Mouse (Mus musculus) adipocyte (in vitro differentiated cells): ENCODE measurements around the gene Gm10382.
A peak's percentile ranks its signal among the peaks of the same experiment; 100 is the strongest.

ENCODE experiments used
- DNase-seq: peaks from one replicate; pipeline ENCODE4 v3.0.0-alpha.2; 2016; ENCODE audit warnings: low spot score

The Gm10382 gene

DNA sequence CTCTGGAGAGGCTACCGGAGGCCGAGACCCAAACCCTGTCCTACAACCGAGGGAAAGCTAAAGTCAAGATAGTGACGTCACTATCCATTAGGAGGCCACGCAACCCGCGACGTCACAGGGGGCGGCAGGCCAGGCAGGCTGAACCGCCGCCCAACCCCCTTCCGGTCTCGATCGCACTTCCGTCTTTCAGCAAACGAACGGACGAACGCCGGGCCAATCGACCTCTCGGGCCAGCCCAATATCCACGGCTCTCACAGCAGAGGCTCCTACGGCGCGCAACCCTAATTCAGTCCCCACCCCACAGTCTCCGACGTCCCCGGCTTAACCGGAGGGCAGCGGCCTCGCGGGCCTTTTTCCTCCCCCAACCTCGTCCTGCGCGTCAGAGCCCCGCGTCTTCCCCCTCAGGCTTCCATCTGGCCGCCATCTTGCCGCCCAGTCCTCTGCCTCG, at the start of gene Gm10382:
Gene Gm10382, plus strand, starts transcription at position 192 of the 448 bp plus-strand sequence.
- peak; percentile 85 for DNase-seq

DNA sequence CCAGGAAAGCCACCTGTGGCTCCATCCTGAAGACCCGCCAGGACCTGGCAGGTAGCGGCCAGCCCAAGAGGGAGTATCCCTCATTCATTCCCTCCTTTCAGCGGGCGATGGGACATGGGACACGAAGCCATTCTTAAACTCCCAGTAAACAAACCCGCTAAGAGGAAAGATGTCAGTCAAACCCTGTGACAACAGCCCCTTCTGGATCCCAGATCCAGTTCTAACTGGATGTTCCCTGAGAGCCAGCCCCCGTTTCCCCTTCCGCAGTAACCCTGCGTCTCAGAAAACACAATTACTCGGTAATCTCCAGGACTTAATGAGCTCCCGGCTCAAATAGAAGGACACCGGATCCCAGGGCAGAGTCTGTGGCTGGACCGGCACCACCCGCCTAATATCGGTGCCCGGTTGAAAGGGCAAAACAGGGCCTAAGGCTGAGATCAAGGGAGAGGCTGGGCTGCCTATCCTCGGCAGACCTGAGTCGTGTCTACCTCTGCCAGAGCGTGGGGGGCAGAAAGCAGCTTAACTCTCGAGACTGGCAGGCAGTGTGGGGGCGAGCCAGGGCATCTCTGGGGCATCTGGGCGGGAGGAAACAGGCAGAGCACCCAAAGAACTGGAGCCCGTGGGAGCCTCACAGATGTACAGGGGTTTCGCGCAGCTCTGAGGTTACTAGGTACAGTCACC, 49.1 kb upstream of the Gm10382 start:
- peak; percentile 65 for DNase-seq

DNA sequence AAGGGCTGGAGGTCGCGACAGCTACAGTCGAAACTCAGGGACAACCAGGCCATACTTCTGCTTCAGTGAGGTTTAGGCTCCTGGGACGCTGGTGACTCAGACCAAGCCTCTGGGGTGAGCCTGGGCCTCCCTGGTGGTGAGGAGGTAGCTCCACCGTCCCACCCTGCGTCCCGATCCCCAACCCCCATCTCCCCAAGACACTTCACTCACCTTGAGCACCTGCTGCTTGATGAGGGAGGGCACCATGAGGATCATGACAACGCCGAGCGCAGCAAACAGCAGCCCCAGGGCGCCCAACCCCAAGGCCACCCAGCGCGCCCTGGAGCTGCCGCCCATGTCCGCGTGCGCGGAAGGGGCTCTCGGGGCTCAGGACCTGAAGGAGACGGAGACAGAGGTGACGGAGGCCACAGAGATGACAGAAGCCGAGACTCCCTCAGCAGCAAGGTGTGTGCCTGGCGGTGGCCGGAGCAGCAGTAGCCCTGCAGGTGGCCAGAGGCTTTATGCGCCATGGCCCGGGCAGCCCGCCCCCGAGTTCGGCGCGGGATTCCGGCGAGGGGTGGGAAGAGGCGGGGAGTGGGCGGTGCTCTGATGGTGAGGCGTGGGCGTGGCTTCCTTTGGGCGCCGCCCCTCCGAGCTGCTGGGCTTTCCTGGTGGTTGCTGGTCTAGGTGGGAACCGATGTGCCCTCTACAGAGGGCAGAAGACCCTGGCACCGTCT, 48.4 kb upstream of the Gm10382 start, which contains the start of gene Scarb1:
Gene Scarb1, minus strand, starts transcription at position 548 of the 716 bp plus-strand sequence.
- peak; percentile 88 for DNase-seq

DNA sequence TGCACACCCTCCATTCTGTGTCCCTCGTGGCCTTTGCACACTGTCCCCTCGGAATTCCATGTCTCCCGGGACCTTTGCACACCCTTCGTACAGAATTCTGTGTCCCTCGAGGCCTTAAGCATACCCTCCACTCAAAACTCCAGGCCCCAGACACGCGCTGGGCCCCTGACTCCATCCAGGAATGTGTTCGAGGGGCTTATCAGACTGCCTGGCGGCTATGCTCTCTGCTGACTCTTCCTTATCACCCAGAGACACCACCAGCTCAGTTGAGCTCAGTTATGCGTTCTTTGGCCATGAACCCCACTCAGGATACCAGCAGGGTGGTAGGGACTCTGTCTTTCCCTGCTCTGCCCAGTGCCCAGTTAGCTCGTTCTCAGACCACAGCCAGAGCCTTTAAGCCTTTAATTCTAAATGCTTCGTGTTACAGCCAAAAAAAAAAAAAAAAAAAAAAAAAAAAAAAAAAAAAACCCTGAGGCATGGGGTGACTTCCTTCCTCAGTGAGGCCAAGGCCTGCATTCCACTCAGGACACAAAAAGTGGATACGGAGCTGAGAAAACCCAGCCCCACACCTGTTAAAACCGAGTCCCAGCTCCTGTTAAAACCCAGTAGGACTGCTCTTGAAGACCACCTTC, 47.5 kb upstream of the Gm10382 start:
- DNase-seq = no peak

DNA sequence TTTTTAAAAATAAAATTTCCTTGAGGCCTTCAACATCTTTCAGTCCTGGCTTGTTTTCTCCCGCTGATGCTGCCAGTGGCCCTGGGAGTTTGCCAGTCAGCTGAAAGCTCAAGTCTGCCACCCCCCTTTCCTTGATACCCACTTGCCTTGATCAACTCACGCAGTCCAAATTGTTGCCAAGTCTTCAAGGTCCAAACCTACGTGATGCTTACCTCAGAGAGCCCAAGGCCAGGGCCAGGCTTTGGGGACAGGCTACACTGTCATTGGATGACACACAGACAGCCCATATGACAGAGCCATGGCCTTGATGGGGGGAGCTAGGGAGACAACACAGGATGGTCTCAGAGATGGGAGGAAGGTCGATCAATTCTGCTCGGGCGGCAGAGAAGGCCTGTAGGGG, 44.8 kb upstream of the Gm10382 start:
- no peak for DNase-seq

DNA sequence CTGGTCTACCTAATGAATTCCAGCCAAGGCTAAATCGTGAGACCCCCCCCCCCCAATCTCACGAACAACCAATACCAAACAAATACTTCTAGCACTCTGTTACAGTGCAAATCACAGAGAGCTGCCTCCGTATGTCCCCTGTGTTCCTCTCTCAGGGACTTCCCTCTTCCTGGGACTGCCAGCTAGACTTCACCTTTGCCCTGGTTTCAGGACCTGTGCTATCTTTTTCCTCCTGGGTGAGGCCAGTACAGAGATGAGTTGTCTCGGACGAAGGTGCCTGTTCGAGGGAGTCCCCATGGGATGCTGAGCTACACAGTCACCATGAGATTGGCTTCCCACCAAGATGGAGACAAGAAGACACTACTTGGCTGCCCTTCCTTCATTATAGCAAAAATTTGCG, 41.1 kb upstream of the Gm10382 start:
- no peak for DNase-seq

DNA sequence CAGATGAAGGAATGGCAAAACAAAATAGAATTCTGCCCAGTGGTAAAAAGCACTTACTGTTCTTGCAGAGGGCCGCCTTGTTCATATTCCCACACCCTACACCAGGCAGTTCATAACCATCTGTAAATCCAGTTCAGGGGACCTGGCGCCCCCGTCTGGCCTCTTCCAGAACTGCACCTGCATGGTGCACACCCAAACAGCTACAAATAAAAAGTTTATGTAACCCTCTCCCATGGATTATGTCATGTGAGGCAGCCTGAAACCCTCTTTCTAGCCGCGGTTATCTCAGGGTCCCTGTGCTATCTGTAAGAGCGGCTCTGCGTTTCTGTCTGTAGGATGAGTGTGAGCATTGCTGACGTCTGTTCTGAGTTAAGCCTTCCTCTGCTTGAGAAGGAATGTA, 40.6 kb upstream of the Gm10382 start:
- peak; percentile 52 for DNase-seq

DNA sequence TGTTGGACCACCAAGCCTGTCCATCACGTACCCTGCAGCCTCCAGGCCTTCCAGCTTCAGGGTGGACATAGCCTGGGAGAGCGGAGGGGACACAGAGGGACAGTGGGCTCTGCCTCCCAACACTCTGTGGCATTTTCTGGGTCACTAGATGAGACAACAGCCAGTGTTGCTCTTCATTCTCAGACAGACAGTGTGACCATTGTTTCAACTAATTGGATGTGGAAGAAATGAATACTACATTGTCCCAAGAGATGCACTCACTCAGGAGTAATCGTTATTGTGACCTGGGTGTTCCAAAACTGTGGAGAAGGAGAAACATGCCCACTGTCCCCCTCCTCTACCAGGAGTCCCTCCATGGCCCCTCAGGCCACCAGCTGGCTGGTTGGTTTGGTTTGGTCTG, 39.7 kb upstream of the Gm10382 start:
- DNase-seq = no peak

DNA sequence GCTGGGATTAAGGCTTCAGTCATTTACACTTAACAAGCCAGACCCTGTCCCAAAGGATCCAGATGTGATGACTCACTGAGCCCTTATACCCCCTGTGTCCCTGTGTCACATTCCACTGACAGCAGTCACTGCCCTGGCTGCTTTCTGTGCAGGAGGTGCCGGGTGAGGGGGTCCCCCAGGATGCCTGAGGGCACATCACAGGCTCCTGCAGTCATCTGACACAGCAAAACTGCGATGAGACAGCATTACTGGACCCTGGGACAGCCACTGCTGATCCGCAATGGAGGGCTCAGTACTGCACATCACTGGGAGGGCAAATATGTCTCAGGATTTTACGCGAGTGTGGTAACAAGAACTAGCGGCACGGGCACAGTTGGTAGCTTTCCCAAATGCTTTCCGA, 38.1 kb upstream of the Gm10382 start:
- DNase-seq = no peak

DNA sequence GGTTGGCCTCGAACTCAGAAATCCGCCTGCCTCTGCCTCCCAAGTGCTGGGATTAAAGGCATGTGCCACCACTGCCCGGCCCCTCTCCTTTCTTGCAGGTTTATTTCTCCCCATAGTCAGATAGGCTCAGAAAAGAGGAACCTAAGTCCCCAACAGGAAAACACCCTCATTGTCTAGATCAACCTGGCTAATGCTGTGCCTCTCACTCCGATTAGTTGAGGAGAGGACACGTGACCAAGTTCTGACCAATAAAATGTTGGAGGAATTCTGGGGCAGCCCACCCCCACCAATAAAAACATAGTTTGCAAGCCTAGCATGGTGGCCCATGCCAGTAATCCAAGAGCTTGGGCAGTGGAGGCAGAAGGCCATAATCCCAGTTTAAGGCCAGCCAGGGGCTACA, 37.2 kb upstream of the Gm10382 start:
- no peak for DNase-seq

DNA sequence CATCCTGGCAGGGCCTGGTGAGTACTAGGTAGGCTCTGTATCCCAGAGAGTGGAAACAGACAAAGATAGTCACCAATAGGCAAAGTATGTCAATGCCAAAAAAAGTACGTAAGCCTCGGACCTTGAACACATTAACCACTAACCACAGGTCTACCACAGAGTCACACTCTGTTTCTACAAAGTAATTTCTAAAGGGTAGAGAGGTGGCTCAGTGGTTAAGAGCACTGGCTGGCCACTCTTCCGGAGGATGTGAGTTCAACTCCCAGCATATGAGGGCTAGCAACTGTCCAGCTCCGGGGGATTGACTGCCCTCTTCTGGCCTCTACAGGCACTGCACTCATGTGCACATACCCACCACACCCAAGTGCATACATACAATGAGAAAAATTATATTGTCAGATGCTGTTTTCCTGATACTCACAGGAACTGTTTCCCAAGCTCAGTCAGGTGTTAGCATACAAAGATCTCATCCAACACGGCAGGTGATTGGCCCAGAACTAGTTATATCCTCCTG, 36.3 kb upstream of the Gm10382 start:
- DNase-seq = no peak

DNA sequence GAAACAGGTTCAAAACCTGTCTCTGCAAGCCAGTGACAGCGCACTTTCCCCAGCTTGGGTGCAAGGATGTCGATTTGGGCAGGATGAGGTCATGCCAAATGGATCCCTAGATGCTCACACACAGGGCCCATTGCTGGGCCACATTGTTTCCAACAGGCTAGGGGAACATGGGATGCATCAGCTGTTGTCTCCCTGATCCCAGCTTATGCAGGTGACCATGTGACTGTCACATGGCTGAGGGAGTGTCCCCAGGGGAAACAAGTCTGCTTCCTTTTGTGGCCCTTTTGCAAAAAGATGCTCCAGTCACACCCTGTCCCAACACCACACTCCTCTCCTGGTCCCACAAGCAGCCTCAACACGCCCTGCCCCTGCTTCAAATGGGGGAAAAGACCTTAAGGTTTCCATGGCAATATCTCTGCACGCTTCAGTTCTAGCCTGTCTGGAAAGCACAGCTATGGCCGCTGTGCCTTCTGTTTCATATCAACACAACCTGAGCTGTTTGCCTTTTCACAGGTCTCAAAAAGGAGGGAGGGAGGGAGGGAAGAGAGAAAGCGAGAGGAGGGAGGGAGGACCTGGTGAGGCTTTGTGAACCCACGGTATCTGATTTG, 34.1 kb upstream of the Gm10382 start:
- DNase-seq = no peak

DNA sequence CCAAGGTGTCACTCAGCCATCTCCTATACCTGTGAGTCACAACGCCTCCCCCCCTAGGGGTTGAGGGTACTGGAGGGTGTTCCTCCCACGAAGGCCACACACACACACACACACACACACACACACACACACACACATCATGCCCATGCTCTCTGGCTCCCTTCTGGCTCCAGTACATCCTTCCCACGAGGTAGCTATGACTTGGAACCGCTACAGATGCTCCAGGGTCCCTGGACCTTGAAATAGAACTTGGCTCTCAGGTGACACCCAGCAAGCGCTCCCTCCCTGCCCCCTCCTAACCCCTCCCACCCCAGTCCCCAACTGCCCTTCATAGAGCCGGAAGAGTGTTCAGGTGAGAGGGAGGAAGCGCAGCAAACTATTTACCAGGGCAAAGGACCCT, 33.5 kb upstream of the Gm10382 start:
- no peak for DNase-seq

DNA sequence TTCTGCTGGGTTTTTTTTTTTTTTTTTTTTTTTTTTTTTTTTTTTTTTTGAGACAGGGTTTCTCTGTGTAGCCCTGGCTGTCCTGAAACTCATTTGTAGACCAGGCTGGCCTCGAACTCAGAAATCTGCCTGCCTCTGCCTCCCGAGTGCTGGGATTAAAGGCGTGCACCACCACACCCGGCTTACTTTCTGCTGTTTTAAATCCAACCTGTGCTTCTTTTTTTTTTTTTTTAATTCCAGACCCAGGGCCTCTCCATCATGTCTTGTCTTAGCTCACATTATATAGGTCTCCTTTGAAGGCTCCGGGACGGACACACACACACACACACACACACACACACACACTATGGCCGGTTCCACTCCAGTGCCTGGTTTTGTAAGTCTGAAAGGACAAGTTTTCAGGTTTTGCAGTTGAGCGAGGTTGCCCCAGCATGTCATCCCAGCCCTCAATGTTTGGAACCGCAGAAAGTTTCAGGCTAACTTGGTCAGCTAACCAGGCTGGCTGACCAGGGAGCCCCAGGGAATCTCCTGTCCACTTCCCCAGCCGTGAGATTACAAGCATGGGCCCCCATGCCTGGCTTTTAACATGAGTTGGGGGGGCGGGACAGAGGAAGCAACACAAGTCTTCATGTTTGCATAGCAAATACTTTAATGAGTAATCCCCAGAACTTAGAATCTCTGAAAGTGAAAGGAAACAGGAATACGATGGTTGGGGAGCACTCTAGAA, 31.4 kb upstream of the Gm10382 start:
- DNase-seq = no peak

DNA sequence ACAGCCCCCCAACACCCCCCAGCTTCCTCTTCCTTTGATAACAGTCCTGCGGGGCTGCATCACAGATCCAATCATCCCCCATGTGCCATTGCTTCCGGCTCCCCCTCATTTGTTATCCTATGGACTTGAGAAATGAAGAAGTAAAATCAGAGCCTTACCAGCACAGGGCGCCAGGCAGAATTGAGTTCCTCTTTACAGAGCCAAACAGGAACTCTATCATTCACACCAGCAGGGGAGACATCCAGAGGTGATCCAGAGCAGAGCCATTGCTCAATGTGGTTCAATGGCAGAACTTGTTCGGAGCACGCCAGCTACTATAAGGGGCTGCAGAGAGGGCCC, 30.9 kb upstream of the Gm10382 start:
- no peak for DNase-seq

DNA sequence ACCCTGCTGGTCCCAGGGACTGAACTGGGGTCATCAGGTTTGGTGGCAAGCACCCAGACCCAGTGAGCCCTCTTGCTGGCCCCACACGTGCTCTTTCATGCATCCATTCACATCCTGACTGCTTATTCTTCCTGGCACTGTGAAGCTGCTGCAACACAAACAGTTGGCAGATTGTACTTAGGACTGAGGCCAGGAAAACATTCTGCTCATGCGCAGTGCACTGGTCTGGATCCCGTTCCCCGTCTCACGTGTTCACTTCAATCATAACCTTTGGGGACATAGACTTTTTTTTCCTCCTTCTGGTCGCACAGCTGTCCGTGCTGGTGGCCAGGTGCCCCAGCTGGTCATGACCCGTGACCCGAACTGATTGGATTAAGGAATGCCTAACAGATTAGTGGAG, 28.6 kb upstream of the Gm10382 start:
- peak; percentile 70 for DNase-seq

DNA sequence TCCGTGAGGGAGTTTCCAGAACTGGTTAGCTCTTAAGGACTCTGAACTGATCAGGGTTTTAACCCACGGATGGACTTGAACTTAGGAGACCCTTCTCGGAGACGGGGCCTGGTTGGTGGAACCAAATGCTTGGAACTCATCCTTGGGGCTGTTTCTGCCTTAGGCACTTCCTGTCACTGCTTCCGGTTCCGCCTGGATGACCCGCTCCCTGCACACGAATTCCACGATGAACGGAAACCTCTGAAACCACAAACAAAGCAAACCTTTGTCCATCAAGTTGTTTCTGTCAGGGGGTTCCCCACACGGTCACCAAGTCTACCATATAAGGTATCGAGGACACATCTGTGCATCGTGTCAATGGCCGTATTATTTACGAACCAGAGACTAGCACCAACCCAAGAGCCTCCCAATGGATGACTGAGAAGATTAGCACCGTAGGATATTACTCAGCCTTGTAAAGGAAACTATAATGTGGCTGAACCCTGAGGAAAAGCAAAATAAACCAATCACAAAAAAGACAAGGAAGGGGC, 28.1 kb upstream of the Gm10382 start:
- DNase-seq = no peak

DNA sequence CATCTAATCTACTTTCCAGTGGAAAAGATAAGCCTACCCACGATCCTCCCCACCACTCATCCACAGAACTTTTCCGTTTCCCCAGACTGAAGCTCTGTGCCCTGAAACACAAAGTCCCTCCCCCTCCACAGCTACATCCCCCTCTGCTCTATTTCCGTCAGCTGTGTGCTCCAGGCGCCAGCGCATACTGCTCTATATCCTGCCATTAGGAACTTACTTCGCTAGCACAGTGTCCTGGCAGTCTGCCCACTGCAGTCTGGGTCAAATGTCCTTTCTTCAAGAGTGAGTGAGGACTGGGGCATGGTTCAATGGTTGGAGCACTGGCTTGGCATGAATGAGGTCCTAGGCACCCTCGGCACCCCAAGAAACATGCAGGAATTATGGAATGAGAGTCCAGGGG, 25.2 kb upstream of the Gm10382 start:
- DNase-seq = peak; percentile 90

DNA sequence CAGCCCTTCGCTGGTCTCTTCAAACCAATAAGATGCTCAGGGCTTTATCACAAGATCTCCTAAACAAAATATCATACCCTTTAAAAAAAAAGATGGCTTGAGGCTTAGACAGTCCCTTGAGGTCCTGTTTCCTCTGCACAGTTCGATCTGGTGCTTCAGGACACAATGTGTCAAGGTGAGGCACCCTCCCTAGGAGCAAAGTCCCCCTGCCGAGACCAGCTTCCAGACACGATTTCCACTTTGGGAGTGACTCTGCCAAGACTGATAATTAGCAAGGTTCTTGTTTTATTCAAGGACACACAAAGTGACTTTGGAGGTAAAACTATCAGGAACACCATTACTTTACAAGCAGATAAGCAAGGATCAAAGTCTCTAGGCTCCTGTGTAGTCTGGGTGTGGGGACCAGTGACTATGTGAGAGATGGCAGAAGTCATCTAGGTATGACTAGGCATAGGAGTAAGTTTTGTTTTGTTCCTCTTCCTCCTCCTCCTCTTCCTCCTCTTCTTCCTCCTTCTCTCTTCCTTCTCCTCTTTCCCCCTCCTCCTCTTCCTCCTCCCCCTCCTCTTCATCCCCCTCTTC, 24.2 kb upstream of the Gm10382 start:
- DNase-seq = no peak

DNA sequence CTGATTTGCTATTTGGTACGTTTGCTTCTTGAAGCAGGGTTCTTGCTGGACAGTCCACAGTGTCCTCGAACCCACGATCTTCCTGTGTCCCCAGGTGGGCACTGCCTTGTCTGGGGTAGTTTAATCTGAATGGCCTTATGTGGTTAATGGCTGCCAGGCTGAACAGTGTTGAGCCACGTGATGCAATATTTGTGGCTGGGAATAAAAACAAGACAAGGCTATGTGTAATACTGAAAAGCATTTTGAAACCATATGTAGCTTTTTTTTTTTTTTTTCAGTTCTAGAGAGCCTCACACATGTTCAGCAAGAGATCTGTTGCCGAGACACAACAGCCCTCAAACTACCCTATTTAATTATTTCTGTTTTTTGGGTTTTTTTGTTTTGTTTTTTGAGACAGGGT, 21.0 kb upstream of the Gm10382 start:
- DNase-seq = peak; percentile 76

DNA sequence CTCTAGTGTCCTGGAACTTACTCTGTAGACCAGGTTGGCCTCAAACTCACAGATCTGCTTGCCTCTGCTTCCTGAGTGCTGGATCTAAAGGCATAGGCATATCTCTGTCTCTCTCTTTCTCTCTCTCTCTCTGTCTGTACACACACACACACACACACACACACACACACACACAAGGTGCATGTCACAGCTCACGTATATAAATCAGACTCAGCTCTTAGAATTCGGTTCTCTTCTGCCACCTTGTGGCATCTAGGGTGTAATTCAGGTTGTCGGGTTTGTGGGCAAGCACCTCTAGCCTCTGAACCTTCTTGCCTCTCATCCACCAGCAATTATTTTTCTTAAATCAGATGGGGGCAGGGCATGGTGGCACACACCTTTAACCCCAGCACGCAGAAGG, 20.6 kb upstream of the Gm10382 start:
- peak; percentile 92 for DNase-seq
